Mouse (Mus musculus) testis, adult 2 months (tissue): ENCODE measurements around the gene Plaa.
A peak's percentile ranks its signal among the peaks of the same experiment; 100 is the strongest.

Experiments
- CTCF ChIP-seq: fragments of 200-500 bp; IDR thresholded peaks from 2 replicates; pipeline ENCODE4 v1.5.1; 2012; ENCODE audit warnings: low read depth, mild to moderate bottlenecking, inconsistent platforms, low read length, moderate library complexity; ENCODE audit not compliant: control insufficient read depth, insufficient read depth, insufficient replicate concordance
- POLR2A ChIP-seq: fragments of 200-500 bp; IDR thresholded peaks from 2 replicates; pipeline ENCODE4 v1.6.1; 2012; ENCODE audit warnings: low read depth, mild to moderate bottlenecking, inconsistent platforms, low read length, moderate library complexity; ENCODE audit not compliant: control insufficient read depth

DNA sequence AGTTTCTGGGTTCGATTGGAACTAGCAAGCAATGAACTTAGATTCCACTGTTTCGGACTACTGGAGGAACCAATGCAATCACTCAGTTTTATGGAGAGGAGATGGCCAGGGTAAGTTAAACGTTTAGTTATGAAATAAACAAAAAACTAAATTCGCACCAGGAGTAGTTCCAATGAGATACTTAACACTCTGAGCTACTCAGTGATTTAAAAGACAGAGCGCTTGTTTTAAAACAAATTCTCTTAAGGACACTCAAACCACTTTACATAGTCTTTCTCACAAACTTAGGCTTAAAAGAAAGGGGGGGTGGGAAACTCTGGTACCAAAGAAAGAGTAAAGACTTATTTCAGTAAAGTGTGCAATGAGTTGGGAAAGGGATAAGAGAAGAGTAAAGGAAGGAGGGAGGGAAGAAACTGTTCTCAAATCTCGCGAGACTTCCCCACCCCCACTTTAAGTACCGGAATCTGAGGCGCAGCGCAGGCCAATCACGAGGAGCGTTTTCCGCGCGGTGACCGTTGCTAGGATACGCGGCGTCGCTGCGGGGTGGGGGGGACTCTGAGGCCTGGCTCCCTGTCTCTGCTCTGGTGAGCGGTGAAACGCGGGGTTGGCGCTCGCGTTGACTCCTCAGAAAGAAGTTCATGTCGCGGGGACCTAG lies 11.1 kb upstream of the Plaa start, which contains the start of gene Ift74:
- TF ChIP-seq CTCF (no peak), POLR2A (peak; percentile 96)
